In genomic region chr13:5978615-5979014, GRCm38 (mm10) we compare ENCODE assay signal across 15 mouse cellular contexts.
DNase-seq lines count a peak whose midpoint lies in the region.
"Had no signal": no experiment of that assay in that cellular context is flagged by ENCODE, and none has a peak within 500 bp of the region (broad histone marks: within the 10 kb centered on the region; RNA-seq: fewer than 3 reads in every experiment).

No protein-coding gene starts in this region.

- intact Hi-C loops in gastrocnemius, postnatal 14 days (cut with DNase I; ENCODE audit: low total_unique reads), result no loop called here

- peak; percentile 15 for DNase-seq in adrenal gland, postnatal 10 days
- no peak for DNase-seq in adrenal gland, postnatal 14 days
- peak; percentile 27 for DNase-seq in kidney, postnatal 14 days
- no peak for DNase-seq in kidney, adult 9 months
- DNase-seq in 3T3-L1 (ENCODE audit: low read depth, low spot score), result peak; percentile 32
- DNase-seq in brain, adult 2 months (ENCODE audit: low read depth, low spot score), result peak; percentile 4
- no peak for DNase-seq in layer of hippocampus, postnatal 14 days (ENCODE audit: low spot score in 2 of 2)
- DNase-seq in gastrocnemius, postnatal 14 days, result no peak
- DNase-seq: adrenal gland, adult 2 months; cerebellum, adult 11-12 months; cerebellum, adult 9-11 months; gastrocnemius, postnatal 36 days; heart, adult 18-20 months; heart, postnatal 36 days; kidney, adult 18-20 months had no signal

Comparison
In these comparisons a context has a peak if more than half of its experiments do, and no peak if none do; other contexts are left out.
1. DNase-seq: peak in adrenal gland, postnatal 10 days (single experiment), kidney, postnatal 14 days (single experiment), 3T3-L1 (single experiment) and brain, adult 2 months (single experiment); none in adrenal gland, postnatal 14 days (single experiment), kidney, adult 9 months (single experiment), layer of hippocampus, postnatal 14 days (0 of 2) and gastrocnemius, postnatal 14 days (single experiment).